Mouse (Mus musculus) hindbrain, embryonic 10.5 days (tissue): ENCODE results near the gene Pih1d1. TPM values are rescaled to one million over a fixed set of nuclear protein-coding genes. Genes with fewer than 3 reads are reported as not detected.
"Not testable (repeated sequence)": the region's sequence is repeated elsewhere in the genome, so short reads cannot be mapped to it uniquely, and the experiment has no call there.

Source experiments
- DNase-seq: peaks from one replicate; pipeline ENCODE4 v3.0.0-alpha.2; 2017; ENCODE audit warnings: low spot score
- H3K27ac ChIP-seq: fragments of 300-500 bp; sonication (generic); 2 replicates; pipeline ENCODE4 v1.5.1; 2016; ENCODE audit warnings: mild to moderate bottlenecking, moderate library complexity
- H3K27me3 ChIP-seq: fragments of 300-500 bp; sonication (generic); 2 replicates; pipeline ENCODE4 v1.6.1; 2016; ENCODE audit warnings: mild to moderate bottlenecking; ENCODE audit not compliant: poor library complexity, insufficient read depth, severe bottlenecking
- H3K36me3 ChIP-seq: fragments of 300-500 bp; sonication (generic); 2 replicates; pipeline ENCODE4 v1.6.1; 2016; ENCODE audit warnings: mild to moderate bottlenecking, moderate library complexity
- H3K4me1 ChIP-seq: fragments of 300-500 bp; sonication (generic); replicated peaks from 2 replicates; pipeline ENCODE4 v1.6.1; 2016; ENCODE audit warnings: mild to moderate bottlenecking
- H3K4me3 ChIP-seq: fragments of 300-500 bp; sonication (generic); 2 replicates; pipeline ENCODE4 v1.5.1; 2016; ENCODE audit warnings: mild to moderate bottlenecking, moderate library complexity
- H3K9me3 ChIP-seq: fragments of 300-500 bp; sonication (generic); 2 replicates; pipeline ENCODE4 v1.6.1; 2016; ENCODE audit warnings: mild to moderate bottlenecking, moderate library complexity
- WGBS: fragments of 180-500 bp; shearing (Covaris S2); methylation state at CpG from one replicate; pipeline ENCODE4 v1.1.7; 2016; 5-methylcytosine and 5-hydroxymethylcytosine counted together
- polyA plus RNA-seq: library from polyadenylated mRNA; unstranded; fragments of >200 nt; fragmentation: Nextera tagmentation; extraction: Ambion mirVana; gene quantifications from 2 replicates; pipeline ENCODE4 v1.2.1, GENCODE M21; 2016

The Pih1d1 gene
- polyA plus RNA-seq, 1 experiment from 2014 or later = 116 TPM

GRCm38 (mm10) chr7:45167761-45168445 is 13.8 kb downstream of the Pih1d1 start:
- Histone ChIP-seq H3K27me3 (peaks cover 100% of the 10 kb centered on the region), H3K4me1 (peaks cover 30% of the 10 kb centered on the region), H3K36me3 (no peaks in the 10 kb centered on the region), H3K4me3 (peak overlapping the region; percentile 16; the same call in 1 of the 2 replicates), H3K9me3 (peaks cover 38% of the 10 kb centered on the region), H3K27ac (peak overlapping the region; percentile 66)
- no peak for DNase-seq
- 2% methylated on average over 19 of the region's 19 CpGs for WGBS

- Histone ChIP-seq H3K27ac (no peak overlapping the region; the same call in 1 of the 2 replicates), H3K4me3 (0 out of 2 replicates have a peak overlapping the region, but pooled peaks have one; percentile 2), H3K36me3 (no peaks in the 10 kb centered on the region), H3K4me1 (peaks cover 28% of the 10 kb centered on the region), H3K27me3 (peaks cover 99% of the 10 kb centered on the region), H3K9me3 (peaks cover 39% of the 10 kb centered on the region)
- WGBS = 6% methylated on average over 24 of the region's 24 CpGs
- DNase-seq = no peak
These were observed 14.6 kb downstream of the Pih1d1 start for GRCm38 (mm10) chr7:45168656-45169055.

GRCm38 (mm10) chr7:45169495-45169894 is 15.4 kb downstream of the Pih1d1 start:
- Histone ChIP-seq H3K9me3 (peaks cover 39% of the 10 kb centered on the region), H3K36me3 (no peaks in the 10 kb centered on the region), H3K4me1 (peaks cover 22% of the 10 kb centered on the region), H3K27me3 (peaks cover 99% of the 10 kb centered on the region), H3K27ac (no peak overlapping the region), H3K4me3 (no peak overlapping the region)
- WGBS = 91% methylated on average over 3 of the region's 3 CpGs
- no peak for DNase-seq

- Histone ChIP-seq H3K36me3 (no peaks in the 10 kb centered on the region), H3K4me1 (peaks cover 38% of the 10 kb centered on the region), H3K27me3 (peaks cover 99% of the 10 kb centered on the region), H3K27ac (no peak overlapping the region), H3K9me3 (peaks cover 39% of the 10 kb centered on the region), H3K4me3 (no peak overlapping the region)
- WGBS = 57% methylated on average over 7 of the region's 7 CpGs
- no peak for DNase-seq
These were observed 18.9 kb downstream of the Pih1d1 start for GRCm38 (mm10) chr7:45172974-45173373.

- H3K27ac ChIP-seq, H3K36me3 ChIP-seq, H3K4me3 ChIP-seq, DNase-seq: not testable (repeated sequence)
- 52% methylated on average over 1 of the region's 1 CpGs for WGBS
- peaks cover 38% of the 10 kb centered on the region for H3K9me3 ChIP-seq
- peaks cover 99% of the 10 kb centered on the region for H3K27me3 ChIP-seq
- peaks cover 30% of the 10 kb centered on the region for H3K4me1 ChIP-seq
These were observed 19.7 kb downstream of the Pih1d1 start for GRCm38 (mm10) chr7:45173772-45174171.

GRCm38 (mm10) chr7:45174567-45175280 is 20.6 kb downstream of the Pih1d1 start:
- no peak for DNase-seq
- Histone ChIP-seq H3K27ac (0 out of 2 replicates have a peak overlapping the region, but pooled peaks have one; percentile 46), H3K4me3 (peak overlapping the region; percentile 35), H3K27me3 (peaks cover 99% of the 10 kb centered on the region), H3K9me3 (peaks cover 28% of the 10 kb centered on the region), H3K4me1 (peaks cover 28% of the 10 kb centered on the region), H3K36me3 (no peaks in the 10 kb centered on the region)
- 3% methylated on average over 29 of the region's 29 CpGs for WGBS

GRCm38 (mm10) chr7:45175398-45175797 is 21.3 kb downstream of the Pih1d1 start:
- H3K9me3 ChIP-seq = peaks cover 22% of the 10 kb centered on the region
- peaks cover 99% of the 10 kb centered on the region for H3K27me3 ChIP-seq
- 4% methylated on average over 13 of the region's 13 CpGs for WGBS
- no peak overlapping the region for H3K27ac ChIP-seq
- no peaks in the 10 kb centered on the region for H3K36me3 ChIP-seq
- no peak for DNase-seq
- H3K4me3 ChIP-seq = peak overlapping the region; percentile 38; the same call in 1 of the 2 replicates
- peaks cover 28% of the 10 kb centered on the region for H3K4me1 ChIP-seq

GRCm38 (mm10) chr7:45175929-45176328 is 21.8 kb downstream of the Pih1d1 start:
- Histone ChIP-seq H3K27me3 (peaks cover 99% of the 10 kb centered on the region), H3K4me3 (peak overlapping the region; percentile 38), H3K4me1 (peaks cover 30% of the 10 kb centered on the region), H3K36me3 (no peaks in the 10 kb centered on the region), H3K27ac (no peak overlapping the region), H3K9me3 (peaks cover 16% of the 10 kb centered on the region; the same call in 1 of the 2 replicates)
- WGBS = 3% methylated on average over 23 of the region's 23 CpGs
- DNase-seq = no peak

GRCm38 (mm10) chr7:45176356-45176755 is 22.3 kb downstream of the Pih1d1 start:
- no peak for DNase-seq
- 4% methylated on average over 31 of the region's 31 CpGs for WGBS
- Histone ChIP-seq H3K27me3 (peaks cover 99% of the 10 kb centered on the region), H3K9me3 (peaks cover 13% of the 10 kb centered on the region; the same call in 1 of the 2 replicates), H3K36me3 (no peaks in the 10 kb centered on the region), H3K27ac (no peak overlapping the region), H3K4me3 (peak overlapping the region; percentile 38), H3K4me1 (peaks cover 34% of the 10 kb centered on the region)

- no peaks in the 10 kb centered on the region for H3K36me3 ChIP-seq
- DNase-seq = no peak
- H3K9me3 ChIP-seq = no peaks in the 10 kb centered on the region
- no peak overlapping the region for H3K4me3 ChIP-seq
- peaks cover 51% of the 10 kb centered on the region for H3K4me1 ChIP-seq
- peaks cover 99% of the 10 kb centered on the region for H3K27me3 ChIP-seq
- 19% methylated on average over 7 of the region's 7 CpGs for WGBS
- no peak overlapping the region for H3K27ac ChIP-seq
These were observed 24.4 kb downstream of the Pih1d1 start for GRCm38 (mm10) chr7:45178550-45178949.

GRCm38 (mm10) chr7:45179469-45179868 is 25.4 kb downstream of the Pih1d1 start, which contains the start of gene Gfy:
Gene Gfy (minus strand): TSS chr7:45179569.
- H3K36me3 ChIP-seq = no peaks in the 10 kb centered on the region
- peaks cover 53% of the 10 kb centered on the region for H3K4me1 ChIP-seq
- H3K9me3 ChIP-seq = no peaks in the 10 kb centered on the region
- 33% methylated on average over 7 of the region's 7 CpGs for WGBS
- H3K27ac ChIP-seq = no peak within 1 kb of the TSS
- DNase-seq = no peak
- H3K4me3 ChIP-seq = no peak within 1 kb of the TSS
- peaks cover 100% of the 10 kb centered on the region for H3K27me3 ChIP-seq

- Histone ChIP-seq H3K27me3 (peaks cover 100% of the 10 kb centered on the region), H3K4me1 (peaks cover 43% of the 10 kb centered on the region), H3K27ac (no peak within 1 kb of the TSS), H3K4me3 (peak within 1 kb of the TSS; percentile 45), H3K9me3 (no peaks in the 10 kb centered on the region), H3K36me3 (no peaks in the 10 kb centered on the region)
- 24% methylated on average over 20 of the region's 20 CpGs for WGBS
- no peak for DNase-seq
These were observed 26.9 kb downstream of the Pih1d1 start, which contains the start of gene Pth2 for GRCm38 (mm10) chr7:45180896-45181477. Gene Pth2 (plus strand): TSS chr7:45180995.
